Mouse (Mus musculus) E14TG2a.4 (cell line): Measurements from ENCODE around the gene Ddb1.

Source experiments
- H3K27me3 ChIP-seq: 2 replicates; pipeline ENCODE4 v1.6.1; 2014; ENCODE audit warnings: low read length, control low read depth; ENCODE audit not compliant: insufficient read depth
- H3K36me3 ChIP-seq: 2 replicates; pipeline ENCODE4 v1.6.1; 2014; ENCODE audit warnings: low read length, control low read depth; ENCODE audit not compliant: insufficient read depth
- H3K4me1 ChIP-seq: replicated peaks from 2 replicates; pipeline ENCODE4 v1.6.1; 2014; ENCODE audit warnings: low read depth, low read length, control low read depth
- H3K4me3 ChIP-seq: replicated peaks from 2 replicates; pipeline ENCODE4 v1.5.1; 2014; ENCODE audit warnings: mild to moderate bottlenecking, low read length
- H3K9me3 ChIP-seq: 2 replicates; pipeline ENCODE4 v1.6.1; 2014; ENCODE audit warnings: low read length, control low read depth
- CTCF ChIP-seq: conservative IDR thresholded peaks from 2 replicates; pipeline ENCODE4 v1.5.1; 2014; ENCODE audit warnings: low read length
- NANOG ChIP-seq: IDR thresholded peaks from 2 replicates; pipeline ENCODE4 v1.6.1; 2014; ENCODE audit warnings: borderline replicate concordance, low read length, mixed read lengths
- POU5F1 ChIP-seq: IDR thresholded peaks from 2 replicates; pipeline ENCODE4 v1.6.1; 2014; ENCODE audit warnings: low read length, borderline replicate concordance

Gene Ddb1

GRCm38 (mm10) chr19:10662665-10663064 lies 57.5 kb downstream of the Ddb1 start:
- TF ChIP-seq NANOG (no peak), POU5F1 (no peak), CTCF (no peak)
- no peak overlapping the region for H3K4me3 ChIP-seq
- H3K4me1 ChIP-seq = no peaks in the 10 kb centered on the region
- H3K27me3 ChIP-seq = peaks cover 9% of the 10 kb centered on the region; the same call in 1 of the 2 replicates
- no peaks in the 10 kb centered on the region for H3K36me3 ChIP-seq
- H3K9me3 ChIP-seq = no peaks in the 10 kb centered on the region

DNA sequence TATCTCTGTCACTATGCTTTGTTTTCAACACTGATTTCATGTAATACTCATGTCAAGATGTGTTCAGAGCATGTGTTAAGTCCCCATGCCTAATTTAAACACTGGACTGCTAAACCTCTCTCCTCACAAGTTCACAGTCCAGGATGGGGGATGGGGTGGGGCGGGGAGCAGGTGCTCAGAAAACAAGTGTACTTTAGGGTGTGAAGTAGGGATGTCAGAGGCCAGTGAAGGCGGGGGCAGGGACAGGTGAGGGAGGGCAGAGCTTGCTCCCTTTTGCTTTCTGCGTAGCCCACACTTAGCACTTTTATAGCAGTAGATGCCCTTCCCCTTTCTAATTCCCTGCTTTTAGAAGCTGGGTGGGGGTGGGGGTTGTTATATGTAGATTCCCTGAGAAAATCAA lies 60.0 kb downstream of the Ddb1 start:
- TF ChIP-seq POU5F1 (no peak), CTCF (no peak), NANOG (no peak)
- Histone ChIP-seq H3K36me3 (no peaks in the 10 kb centered on the region), H3K9me3 (no peaks in the 10 kb centered on the region), H3K4me1 (peaks cover 7% of the 10 kb centered on the region), H3K27me3 (peaks cover 14% of the 10 kb centered on the region; the same call in 1 of the 2 replicates), H3K4me3 (no peak overlapping the region)

- no peak overlapping the region for H3K4me3 ChIP-seq
- H3K4me1 ChIP-seq = peaks cover 11% of the 10 kb centered on the region
- peaks cover 14% of the 10 kb centered on the region; the same call in 1 of the 2 replicates for H3K27me3 ChIP-seq
- no peak for TF ChIP-seq POU5F1
- peak; percentile 82 for TF ChIP-seq CTCF
- H3K9me3 ChIP-seq = no peaks in the 10 kb centered on the region
- H3K36me3 ChIP-seq = no peaks in the 10 kb centered on the region
Measured at GRCm38 (mm10) chr19:10665499-10665898, 60.4 kb downstream of the Ddb1 start.

DNA sequence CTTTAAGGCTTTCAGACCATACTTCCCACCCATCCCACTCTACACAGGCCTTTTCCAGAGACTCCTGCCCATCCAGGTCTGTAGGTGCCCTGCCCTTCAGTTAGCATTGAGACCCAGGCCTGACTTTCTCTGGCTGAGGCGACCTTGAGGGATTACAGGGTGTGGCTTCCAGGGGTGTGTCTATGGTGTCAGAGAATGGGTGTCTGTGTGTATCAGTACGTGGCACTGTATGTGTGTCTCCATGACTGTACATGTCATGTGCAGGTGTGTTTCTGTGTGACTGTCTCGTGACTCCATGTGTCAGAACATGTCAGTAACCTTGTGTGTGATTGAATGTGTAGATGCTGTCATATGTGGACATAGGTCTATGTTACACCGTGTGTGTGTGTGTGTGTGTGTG lies 66.2 kb downstream of the Ddb1 start:
- no peaks in the 10 kb centered on the region for H3K9me3 ChIP-seq
- no peaks in the 10 kb centered on the region for H3K36me3 ChIP-seq
- peaks cover 20% of the 10 kb centered on the region for H3K27me3 ChIP-seq
- no peak overlapping the region for H3K4me3 ChIP-seq
- H3K4me1 ChIP-seq = peaks cover 62% of the 10 kb centered on the region
- TF ChIP-seq CTCF (no peak), POU5F1 (no peak), NANOG (no peak)

DNA sequence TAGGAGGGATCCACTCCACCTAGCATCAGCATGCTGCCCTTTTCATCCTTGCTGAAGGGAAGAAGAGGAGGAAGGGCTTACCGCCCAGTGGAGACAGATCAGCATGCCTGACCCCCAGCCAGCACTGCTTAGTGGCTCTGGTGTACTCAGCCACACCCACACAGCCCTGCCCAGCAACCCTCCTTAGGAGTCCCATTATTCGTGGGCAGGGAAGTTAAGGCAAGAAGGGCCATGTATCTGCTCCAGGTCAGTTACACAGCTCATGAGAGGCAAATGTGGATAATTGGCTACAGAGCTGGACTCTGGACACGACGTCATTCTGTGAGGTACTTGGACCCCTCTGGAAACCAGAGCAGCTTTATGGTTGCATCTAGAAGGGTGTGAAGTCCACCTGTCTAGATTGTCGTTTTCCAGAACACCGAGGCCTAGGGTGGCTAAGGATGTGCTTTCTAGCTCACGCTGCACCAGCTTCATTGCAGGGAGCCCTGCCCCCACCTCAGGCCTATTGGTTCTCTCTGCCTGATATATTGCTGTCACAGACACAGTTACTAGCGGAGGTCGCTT lies 66.8 kb downstream of the Ddb1 start:
- H3K9me3 ChIP-seq = no peaks in the 10 kb centered on the region
- peaks cover 22% of the 10 kb centered on the region for H3K27me3 ChIP-seq
- TF ChIP-seq CTCF = no peak
- TF ChIP-seq POU5F1 = no peak
- TF ChIP-seq NANOG = no peak
- no peak overlapping the region for H3K4me3 ChIP-seq
- no peaks in the 10 kb centered on the region for H3K36me3 ChIP-seq
- peaks cover 68% of the 10 kb centered on the region for H3K4me1 ChIP-seq

GRCm38 (mm10) chr19:10673275-10673674 lies 68.1 kb downstream of the Ddb1 start:
- TF ChIP-seq NANOG (no peak), CTCF (no peak), POU5F1 (no peak)
- Histone ChIP-seq H3K36me3 (no peaks in the 10 kb centered on the region), H3K27me3 (peaks cover 28% of the 10 kb centered on the region), H3K9me3 (no peaks in the 10 kb centered on the region), H3K4me3 (no peak overlapping the region), H3K4me1 (peaks cover 81% of the 10 kb centered on the region)

- H3K9me3 ChIP-seq = no peaks in the 10 kb centered on the region
- H3K4me1 ChIP-seq = peaks cover 60% of the 10 kb centered on the region
- peaks cover 22% of the 10 kb centered on the region for H3K27me3 ChIP-seq
- TF ChIP-seq CTCF = peak; percentile 13; the same call in 1 of the 2 replicates
- TF ChIP-seq NANOG = no peak; the same call in 1 of the 2 replicates
- H3K4me3 ChIP-seq = peak overlapping the region; percentile 50
- H3K36me3 ChIP-seq = no peaks in the 10 kb centered on the region
Measured at GRCm38 (mm10) chr19:10676656-10677055, 71.5 kb downstream of the Ddb1 start.

- Histone ChIP-seq H3K4me1 (peaks cover 50% of the 10 kb centered on the region), H3K9me3 (no peaks in the 10 kb centered on the region), H3K4me3 (no peak within 1 kb of the TSS), H3K36me3 (no peaks in the 10 kb centered on the region), H3K27me3 (peaks cover 23% of the 10 kb centered on the region)
- no peak for TF ChIP-seq POU5F1
- TF ChIP-seq CTCF = peak; percentile 91
Measured at GRCm38 (mm10) chr19:10677915-10678771, 73.0 kb downstream of the Ddb1 start, which contains the start of gene Pga5. Pga5 (minus strand) TSS chr19:10678071.

DNA sequence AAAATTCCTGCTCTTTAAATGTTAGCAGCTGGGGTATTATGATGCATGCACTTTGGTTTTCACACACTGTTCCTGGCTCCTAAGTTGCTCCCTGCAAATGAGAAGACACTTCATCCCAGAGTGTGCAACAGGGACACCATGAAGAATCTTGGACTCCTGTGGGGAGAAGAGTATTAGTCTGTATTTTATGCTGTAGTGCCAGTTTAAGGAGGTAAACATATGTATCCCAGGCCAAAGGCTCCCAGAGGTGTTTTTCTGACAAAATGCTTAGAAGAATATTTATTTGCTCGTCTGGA lies 73.6 kb downstream of the Ddb1 start:
- Histone ChIP-seq H3K4me3 (no peak overlapping the region), H3K27me3 (peaks cover 29% of the 10 kb centered on the region), H3K9me3 (no peaks in the 10 kb centered on the region), H3K36me3 (no peaks in the 10 kb centered on the region), H3K4me1 (peaks cover 45% of the 10 kb centered on the region)
- no peak for TF ChIP-seq NANOG
